Mouse (Mus musculus) left cerebral cortex, adult 6 months (tissue): ENCODE measurements around the gene Rnf185. TPM values are rescaled to one million over a fixed set of nuclear protein-coding genes. Genes with fewer than 3 reads are reported as not detected.

Experiments used
- long read RNA-seq, 2 experiments: library from polyadenylated mRNA; unstranded; transcript quantifications; one replicate each; pipeline ENCODE4 v2.0.0; 2019 to 2020
- polyA plus RNA-seq: library from polyadenylated mRNA; unstranded; fragments of <200 nt; fragmentation: Nextera tagmentation; gene quantifications from 2 replicates; pipeline ENCODE4 v1.2.3, GENCODE M21; 2021

The Rnf185 gene
- polyA plus RNA-seq, result 19.2 and 20.9 TPM in 2 replicates
- long read RNA-seq, experiment 1, transcript Rnf185-202 (7 exons, 2,787 nt), result major isoform, 69 of 90 reads
- long read RNA-seq, experiment 1, partial matches to known transcripts, result 4 of 90 reads
- long read RNA-seq, experiment 1, other reads (novel, unspliced or antisense), result 12 of 90 reads
- long read RNA-seq, experiment 2, transcript Rnf185-202 (7 exons, 2,787 nt), result major isoform, 17 of 30 reads
- long read RNA-seq, experiment 2, partial matches to known transcripts, result 1 of 30 reads
- long read RNA-seq, experiment 2, other reads (novel, unspliced or antisense), result 9 of 30 reads

GRCm38 (mm10) chr11:3452167-3452639 lies at the start of gene Rnf185:
Rnf185 (minus strand) TSS chr11:3452363.

DNA sequence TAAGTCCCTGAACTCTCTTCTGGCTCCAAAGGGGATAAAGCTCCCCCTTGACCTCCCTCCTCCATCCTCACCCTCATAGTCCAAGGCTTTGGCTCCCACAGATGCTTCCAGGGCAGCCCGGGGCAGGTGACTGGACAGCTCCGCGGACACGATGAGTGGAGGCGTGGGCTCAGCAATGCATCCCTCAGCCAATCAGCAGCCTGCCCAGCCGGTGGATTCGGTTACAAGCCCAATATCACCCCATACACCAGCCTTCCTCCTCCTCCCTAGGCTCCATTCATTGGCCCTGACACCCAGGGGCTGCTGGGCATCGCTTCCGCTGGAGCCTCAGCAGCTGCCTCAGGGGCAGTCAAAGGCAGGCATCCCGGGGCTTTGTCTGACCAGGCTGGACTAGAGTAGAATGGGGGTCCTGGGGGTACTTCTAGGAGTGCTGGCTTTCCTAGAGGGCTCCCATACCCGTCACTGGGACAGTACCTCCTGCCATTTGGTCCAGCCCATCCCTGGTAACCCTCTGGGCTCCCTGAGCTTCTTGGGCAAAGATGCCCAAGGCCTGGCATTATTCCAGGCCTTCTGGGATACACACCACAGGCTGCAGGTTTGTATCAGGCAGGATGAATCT lies 35.9 kb upstream of the Rnf185 start, which contains the start of gene Pla2g3:
Gene Pla2g3 (plus strand): TSS at position 333 of the 619 bp plus-strand sequence.

DNA sequence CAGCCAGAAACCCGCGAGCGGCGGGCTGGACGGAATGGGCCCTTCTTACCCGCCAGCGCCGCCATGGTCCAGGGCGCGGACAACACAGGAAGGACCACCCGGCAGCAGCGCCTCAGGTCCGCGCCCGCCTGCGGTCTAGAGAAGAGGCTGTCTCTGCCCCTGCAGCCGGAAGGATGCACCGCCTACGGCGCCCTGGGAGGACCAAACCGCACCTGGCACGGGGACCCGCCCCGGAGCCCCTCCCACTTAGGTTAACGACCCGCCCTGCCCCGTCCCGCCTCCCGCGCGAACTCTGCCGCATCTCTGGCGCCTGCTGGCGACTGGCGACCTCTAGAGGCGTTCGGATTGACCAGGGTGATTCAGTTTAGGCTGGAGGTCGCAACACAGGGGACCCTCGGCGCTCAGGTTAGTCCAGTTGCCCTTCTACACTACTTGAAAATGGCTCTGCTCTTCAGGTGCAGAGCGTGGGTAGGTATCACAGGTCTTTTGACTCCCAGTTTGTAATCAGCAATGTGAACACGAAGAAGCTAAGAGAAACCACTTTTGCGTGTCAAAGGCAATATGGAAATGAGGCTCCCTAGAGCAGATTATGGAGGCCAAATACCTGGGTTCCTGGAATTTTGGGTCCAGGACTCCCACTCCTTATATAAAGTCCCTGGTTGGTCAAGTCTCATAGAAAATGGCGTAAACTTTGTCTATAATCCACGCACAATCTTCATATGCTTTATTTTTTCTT lies 43.0 kb downstream of the Rnf185 start, which contains the start of gene Limk2:
Gene Limk2 (minus strand): TSS at position 193 of the 736 bp plus-strand sequence.

Other genes with a start within 250 kb of the Rnf185 start
- 10.2 and 12.3 TPM in 2 replicates for gene Eif4enif1, start 250.0 kb downstream of the Rnf185 start, polyA plus RNA-seq
- 111 and 143 TPM in 2 replicates for gene Drg1, start 185.9 kb downstream of the Rnf185 start, polyA plus RNA-seq
- gene Patz1, start 163.5 kb downstream of the Rnf185 start, polyA plus RNA-seq, result 6.7 and 14.5 TPM in 2 replicates
- 29.7 and 39.9 TPM in 2 replicates for gene Pik3ip1, start 122.0 kb downstream of the Rnf185 start, polyA plus RNA-seq
- 25.6 and 32.3 TPM in 2 replicates for gene Limk2, start 43.2 kb downstream of the Rnf185 start, polyA plus RNA-seq
- 0.73 and 0.81 TPM in 2 replicates for gene Pla2g3, start 35.9 kb upstream of the Rnf185 start, polyA plus RNA-seq
- gene Inpp5j, start 52.5 kb upstream of the Rnf185 start, polyA plus RNA-seq, result 13.9 and 20.3 TPM in 2 replicates
- gene Selenom, start 62.3 kb upstream of the Rnf185 start, polyA plus RNA-seq, result 379 and 433 TPM in 2 replicates
- gene Smtn, start 88.2 kb upstream of the Rnf185 start, polyA plus RNA-seq, result 1.7 and 1.9 TPM in 2 replicates
- gene Morc2a, start 196.8 kb upstream of the Rnf185 start, polyA plus RNA-seq, result 3.9 and 5.5 TPM in 2 replicates